Mouse (Mus musculus) heart, embryonic 16.5 days (tissue): Measurements from ENCODE around the gene Mrps18b. TPM values are rescaled to one million over a fixed set of nuclear protein-coding genes. Genes with fewer than 3 reads are reported as not detected.
A peak's percentile ranks its signal among the peaks of the same experiment; 100 is the strongest.
"Not testable (repeated sequence)": the region's sequence is repeated elsewhere in the genome, so short reads cannot be mapped to it uniquely, and the experiment has no call there.

Experiments used
- ATAC-seq: fragments of 200-750 bp; cut with Nextera tagmentation; replicated peaks from 2 replicates; pipeline ENCODE4 v1.8.0; 2017; ENCODE audit warnings: moderate number of reproducible peaks; ENCODE audit not compliant: insufficient read depth, low FRiP score; ENCODE audit errors: extremely low read depth
- H3K27ac ChIP-seq: fragments of 300-500 bp; sonication (generic); 2 replicates; pipeline ENCODE4 v1.5.1; 2014; ENCODE audit warnings: mild to moderate bottlenecking, low read length, control low read depth, moderate library complexity
- H3K27me3 ChIP-seq: fragments of 300-500 bp; sonication (generic); 2 replicates; pipeline ENCODE4 v1.6.1; 2014; ENCODE audit warnings: low read length, mixed read lengths; ENCODE audit not compliant: control insufficient read depth, insufficient read depth
- H3K36me3 ChIP-seq: fragments of 300-500 bp; sonication (generic); 2 replicates; pipeline ENCODE4 v1.6.1; 2014; ENCODE audit not compliant: control insufficient read depth, insufficient read depth
- H3K4me1 ChIP-seq: fragments of 300-500 bp; sonication (generic); 2 replicates; pipeline ENCODE4 v1.6.1; 2014; ENCODE audit warnings: low read length, mixed read lengths; ENCODE audit not compliant: control insufficient read depth, insufficient read depth
- H3K4me2 ChIP-seq: fragments of 300-500 bp; sonication (generic); 2 replicates; pipeline ENCODE4 v1.6.1; 2014; ENCODE audit warnings: low read depth, mild to moderate bottlenecking, control low read depth, low read length
- H3K4me3 ChIP-seq: fragments of 300-500 bp; sonication (generic); 2 replicates; pipeline ENCODE4 v1.5.1; 2014; ENCODE audit warnings: mild to moderate bottlenecking, control low read depth, low read length
- H3K9ac ChIP-seq: fragments of 300-500 bp; sonication (generic); 2 replicates; pipeline ENCODE4 v1.6.1; 2014; ENCODE audit warnings: low read length, control low read depth
- H3K9me3 ChIP-seq: fragments of 300-500 bp; sonication (generic); replicated peaks from 2 replicates; pipeline ENCODE4 v1.6.1; 2016; ENCODE audit warnings: low read length; ENCODE audit not compliant: control insufficient read depth
- WGBS: fragments of 180-500 bp; shearing (Covaris S2); extraction: QIAGEN DNeasy Blood & Tissue Kit; methylation state at CpG from one replicate; pipeline ENCODE4 v1.1.7; 2014; 5-methylcytosine and 5-hydroxymethylcytosine counted together
- polyA plus RNA-seq: library from polyadenylated mRNA; unstranded; fragments of >200 nt; fragmentation: Nextera tagmentation; extraction: Ambion mirVana; gene quantifications from 2 replicates; pipeline ENCODE4 v1.2.1, GENCODE M21; 2015

The Mrps18b gene
- polyA plus RNA-seq, 1 experiment from 2014 or later = 70.1 TPM

- ATAC-seq = peak; percentile 49; the same call in 1 of the 2 replicates
- Histone ChIP-seq H3K4me3 (no peak overlapping the region), H3K9ac (no peak overlapping the region), H3K27me3 (no peaks in the 10 kb centered on the region), H3K27ac (no peak overlapping the region), H3K4me2 (no peak overlapping the region), H3K4me1 (no peaks in the 10 kb centered on the region), H3K9me3 (0 out of 2 replicates have a peak, but pooled peaks cover 2% of the 10 kb centered on the region), H3K36me3 (no peaks in the 10 kb centered on the region)
- 36% methylated on average over 2 of the region's 2 CpGs for WGBS
These were observed 21.6 kb upstream of the Mrps18b start for GRCm38 (mm10) chr17:35937700-35938348.

- not testable (repeated sequence) for H3K27ac ChIP-seq, H3K4me1 ChIP-seq, H3K9me3 ChIP-seq, H3K9ac ChIP-seq, H3K4me2 ChIP-seq, ATAC-seq, H3K36me3 ChIP-seq, H3K27me3 ChIP-seq, H3K4me3 ChIP-seq
- WGBS = 80% methylated on average over 14 of the region's 14 CpGs
These were observed 19.6 kb upstream of the Mrps18b start for GRCm38 (mm10) chr17:35935763-35936162.

DNA sequence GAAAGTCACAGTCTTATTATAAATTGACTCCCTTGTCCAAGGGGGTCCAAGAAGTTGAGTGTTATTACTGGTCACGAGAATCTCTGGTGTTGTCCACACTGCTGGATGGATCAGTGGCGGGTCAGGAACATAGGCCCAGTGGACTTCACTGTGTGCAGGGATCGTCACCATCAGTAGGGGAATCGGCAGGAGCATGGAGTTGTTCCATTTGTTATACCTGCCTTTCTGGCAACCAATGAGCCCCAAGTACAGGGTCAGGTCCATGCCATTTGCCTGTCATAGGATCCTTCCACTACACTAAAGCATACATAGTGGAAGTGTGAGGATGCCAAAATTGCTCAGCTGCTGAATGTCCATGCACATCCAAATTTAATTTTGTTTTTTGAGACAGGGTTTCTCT lies 16.4 kb upstream of the Mrps18b start:
- no peak overlapping the region for H3K9ac ChIP-seq
- WGBS = 86% methylated on average over 4 of the region's 4 CpGs

GRCm38 (mm10) chr17:35930627-35931026 lies 14.4 kb upstream of the Mrps18b start:
- Histone ChIP-seq H3K27me3 (no peaks in the 10 kb centered on the region), H3K27ac (no peak overlapping the region), H3K9me3 (no peaks in the 10 kb centered on the region), H3K9ac (no peak overlapping the region), H3K36me3 (peaks cover 47% of the 10 kb centered on the region), H3K4me2 (no peak overlapping the region), H3K4me3 (no peak overlapping the region), H3K4me1 (no peaks in the 10 kb centered on the region)
- 95% methylated on average over 12 of the region's 12 CpGs for WGBS
- no peak for ATAC-seq

More for the DNA sequence above, 16.4 kb upstream of the Mrps18b start:
- no peak overlapping the region for H3K4me3 ChIP-seq
- H3K4me2 ChIP-seq = no peak overlapping the region
- H3K27ac ChIP-seq = no peak overlapping the region
- H3K4me1 ChIP-seq = no peaks in the 10 kb centered on the region
- ATAC-seq = no peak
- no peaks in the 10 kb centered on the region for H3K27me3 ChIP-seq
- peaks cover 31% of the 10 kb centered on the region for H3K36me3 ChIP-seq
- H3K9me3 ChIP-seq = no peaks in the 10 kb centered on the region

DNA sequence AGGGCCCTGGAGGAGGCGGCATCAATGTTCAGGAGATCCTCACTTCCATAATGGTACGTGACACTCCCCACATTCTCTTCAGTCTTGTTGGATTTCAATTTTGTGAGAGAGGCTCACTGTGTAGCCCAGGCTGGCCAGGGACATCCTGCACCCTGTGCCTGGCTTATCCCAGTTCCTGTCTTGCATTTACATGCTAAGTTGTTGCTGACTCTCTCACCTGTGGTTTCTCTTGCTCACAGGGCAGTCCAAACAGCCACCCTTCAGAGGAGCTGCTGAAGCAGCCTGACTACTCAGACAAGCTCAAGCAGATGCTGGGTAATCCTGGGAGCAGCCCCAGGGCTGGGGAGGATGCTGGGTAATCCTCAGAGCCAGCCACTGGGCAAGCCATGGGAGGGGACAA lies 13.3 kb upstream of the Mrps18b start:
- no peaks in the 10 kb centered on the region for H3K4me1 ChIP-seq
- H3K9me3 ChIP-seq = no peaks in the 10 kb centered on the region
- no peak for ATAC-seq
- H3K9ac ChIP-seq = no peak overlapping the region
- H3K36me3 ChIP-seq = peaks cover 54% of the 10 kb centered on the region
- no peak overlapping the region for H3K4me3 ChIP-seq
- H3K27ac ChIP-seq = no peak overlapping the region
- WGBS = 98% methylated on average over 2 of the region's 2 CpGs
- no peaks in the 10 kb centered on the region for H3K27me3 ChIP-seq
- no peak overlapping the region for H3K4me2 ChIP-seq

DNA sequence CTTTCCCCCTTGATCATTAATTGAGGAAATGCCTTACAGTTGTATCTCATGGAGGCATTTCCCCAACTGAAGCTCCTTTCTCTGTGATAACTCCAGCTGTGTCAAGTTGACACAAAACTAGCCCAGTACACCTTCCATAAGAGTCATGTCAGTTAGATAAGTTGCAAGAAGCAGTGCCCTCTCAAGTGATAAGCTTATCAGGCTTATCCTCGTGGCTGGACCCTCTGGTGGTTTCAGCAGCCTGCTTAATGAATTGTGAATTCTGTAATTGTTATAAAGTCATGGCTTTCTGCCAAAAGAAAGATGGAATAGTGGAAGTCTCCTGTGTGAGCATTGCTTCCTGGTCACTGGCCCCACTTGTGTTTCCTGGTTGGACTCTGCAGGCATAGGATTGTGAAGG lies 11.3 kb upstream of the Mrps18b start:
- Histone ChIP-seq H3K9me3 (no peaks in the 10 kb centered on the region), H3K4me3 (no peak overlapping the region), H3K4me2 (no peak overlapping the region), H3K27me3 (no peaks in the 10 kb centered on the region), H3K27ac (no peak overlapping the region), H3K4me1 (no peaks in the 10 kb centered on the region), H3K36me3 (peaks cover 65% of the 10 kb centered on the region), H3K9ac (no peak overlapping the region)
- ATAC-seq = no peak
- WGBS = 15% methylated on average over 1 of the region's 1 CpGs

DNA sequence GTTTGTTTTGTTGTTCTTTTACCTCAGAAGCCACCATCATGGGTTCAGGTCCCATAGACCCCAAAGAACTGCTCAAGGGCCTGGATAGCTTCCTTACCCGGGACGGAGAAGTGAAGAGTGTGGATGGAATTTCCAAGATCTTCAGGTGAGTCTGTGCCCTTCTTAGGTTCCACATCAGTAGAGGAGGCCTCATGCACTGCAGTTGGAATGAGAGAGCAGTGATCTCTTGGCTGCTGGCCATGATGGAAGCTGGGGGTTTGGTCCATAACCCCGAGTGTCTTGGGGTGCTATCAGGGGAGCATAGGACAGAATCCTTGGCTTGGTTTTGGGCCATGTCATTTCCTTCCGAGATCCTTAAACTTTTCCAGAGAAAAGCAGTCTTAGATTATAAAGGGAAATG lies 7.1 kb upstream of the Mrps18b start:
- H3K9me3 ChIP-seq = no peaks in the 10 kb centered on the region
- H3K9ac ChIP-seq = no peak overlapping the region
- H3K27ac ChIP-seq = no peak overlapping the region
- peaks cover 41% of the 10 kb centered on the region for H3K36me3 ChIP-seq
- H3K4me3 ChIP-seq = no peak overlapping the region
- H3K27me3 ChIP-seq = no peaks in the 10 kb centered on the region
- no peak for ATAC-seq
- peaks cover 13% of the 10 kb centered on the region for H3K4me1 ChIP-seq
- 84% methylated on average over 4 of the region's 4 CpGs for WGBS
- H3K4me2 ChIP-seq = no peak overlapping the region

DNA sequence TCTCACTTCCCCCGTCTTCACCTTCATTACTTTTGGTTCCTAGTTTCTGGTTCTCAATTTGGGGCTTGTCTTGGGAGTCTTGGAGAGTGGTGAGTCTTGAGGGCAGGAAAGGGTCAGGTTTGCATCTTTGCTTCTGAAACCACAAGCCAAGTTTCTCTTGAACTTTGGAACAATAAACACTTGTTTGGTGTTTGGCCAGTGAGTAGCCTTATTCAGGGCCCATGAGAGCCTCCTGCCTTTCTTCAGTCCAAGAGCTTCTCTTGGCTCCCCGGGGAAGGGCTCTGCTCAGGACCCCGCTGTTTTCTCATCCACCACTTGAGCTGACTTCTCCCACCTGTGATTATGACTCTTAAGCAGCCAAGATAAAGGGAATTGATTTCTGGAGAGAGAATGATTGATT lies 6.4 kb upstream of the Mrps18b start:
- Histone ChIP-seq H3K4me1 (peaks cover 13% of the 10 kb centered on the region), H3K36me3 (peaks cover 34% of the 10 kb centered on the region), H3K9ac (no peak overlapping the region), H3K4me2 (no peak overlapping the region), H3K4me3 (no peak overlapping the region), H3K9me3 (no peaks in the 10 kb centered on the region), H3K27ac (no peak overlapping the region), H3K27me3 (no peaks in the 10 kb centered on the region)
- 84% methylated on average over 3 of the region's 3 CpGs for WGBS
- no peak for ATAC-seq

DNA sequence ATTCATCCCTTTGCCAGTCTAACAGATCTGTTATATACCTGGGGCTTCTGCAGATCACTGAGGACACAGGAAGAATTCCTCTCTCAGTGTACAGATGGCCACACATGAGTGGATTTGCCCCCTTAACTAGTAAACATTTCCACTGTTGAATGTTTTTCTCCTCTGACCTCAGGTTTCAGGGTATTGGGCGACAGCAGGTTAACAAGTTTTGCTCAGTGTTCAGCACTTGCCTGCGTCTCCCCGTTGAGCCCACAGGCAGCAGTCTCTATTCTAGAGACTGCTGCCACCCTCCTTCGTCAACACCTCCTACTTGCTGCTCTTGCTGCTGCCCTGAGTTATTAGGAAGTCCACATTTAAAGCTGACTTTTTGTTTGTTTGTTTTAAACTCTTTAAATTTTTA lies 5.5 kb upstream of the Mrps18b start:
- H3K36me3 ChIP-seq = peaks cover 28% of the 10 kb centered on the region
- peaks cover 13% of the 10 kb centered on the region for H3K4me1 ChIP-seq
- H3K9ac ChIP-seq = no peak overlapping the region
- no peak for ATAC-seq
- 60% methylated on average over 4 of the region's 4 CpGs for WGBS
- no peak overlapping the region for H3K27ac ChIP-seq
- H3K4me3 ChIP-seq = no peak overlapping the region
- no peaks in the 10 kb centered on the region for H3K9me3 ChIP-seq
- H3K4me2 ChIP-seq = no peak overlapping the region
- no peaks in the 10 kb centered on the region for H3K27me3 ChIP-seq
